Mouse (Mus musculus): ENCODE results near the gene Met.

DNA sequence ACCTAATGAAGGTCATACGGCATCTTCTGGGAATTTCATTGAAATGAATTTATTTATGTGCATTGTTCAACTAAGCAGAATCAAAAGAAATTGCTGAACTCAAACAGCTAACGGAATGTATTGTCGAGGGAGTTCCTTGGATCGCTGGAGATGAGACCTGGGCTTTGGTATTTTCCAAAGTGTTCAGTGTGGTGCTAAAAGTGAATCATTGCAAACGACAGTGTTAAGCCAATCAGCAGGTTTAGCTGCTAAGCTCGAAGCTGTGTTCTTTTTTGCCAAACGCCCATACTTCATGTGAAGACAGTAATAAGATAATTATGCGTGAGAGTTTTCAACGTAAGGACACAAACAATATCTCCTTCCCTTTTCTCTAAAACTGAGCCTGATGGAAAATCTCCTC lies 82.7 kb downstream of the Met start:
- TF ChIP-seq POLR2A (IDR thresholded peaks at IDR 0.05; ENCODE audit: low read depth, low read length) = no peak
- no peak for TF ChIP-seq CTCF (IDR thresholded peaks at IDR 0.05; ENCODE audit: extremely low read depth, insufficient read depth, insufficient read length, insufficient replicate concordance)
